Mouse (Mus musculus) heart, postnatal 25 days (tissue): Measurements from ENCODE around the gene Hist1h2ab. TPM values are rescaled to one million over a fixed set of nuclear protein-coding genes. Genes with fewer than 3 reads are reported as not detected.

Source experiments
- DNase-seq: peaks from one replicate; pipeline ENCODE4 v3.0.0; 2022; ENCODE audit warnings: low spot score
- intact Hi-C: fragments of 180-260 bp; cut with DNase I; formaldehyde crosslinking; loops from one replicate; pipeline ENCODE4 v1.15.1; 2025
- total RNA-seq, 2 experiments: library from RNA; stranded (reverse); gene quantifications; 2 replicates each; pipeline ENCODE4 v1.2.3; 2021

Hist1h2ab gene
- total RNA-seq, 2 experiments from 2014 or later = 12.7 to 17.0 TPM

GRCm38 (mm10) chr13:23747892-23748288 is 3.0 kb upstream of the Hist1h2ab start:
- no peak for DNase-seq
- intact Hi-C loops = loop anchor here (5.0 kb wide), 1 partner anchor 1706 kb away; the partner anchor contains the start of genes Hist1h2ag, Hist1h2bj and Hist1h4i

DNA sequence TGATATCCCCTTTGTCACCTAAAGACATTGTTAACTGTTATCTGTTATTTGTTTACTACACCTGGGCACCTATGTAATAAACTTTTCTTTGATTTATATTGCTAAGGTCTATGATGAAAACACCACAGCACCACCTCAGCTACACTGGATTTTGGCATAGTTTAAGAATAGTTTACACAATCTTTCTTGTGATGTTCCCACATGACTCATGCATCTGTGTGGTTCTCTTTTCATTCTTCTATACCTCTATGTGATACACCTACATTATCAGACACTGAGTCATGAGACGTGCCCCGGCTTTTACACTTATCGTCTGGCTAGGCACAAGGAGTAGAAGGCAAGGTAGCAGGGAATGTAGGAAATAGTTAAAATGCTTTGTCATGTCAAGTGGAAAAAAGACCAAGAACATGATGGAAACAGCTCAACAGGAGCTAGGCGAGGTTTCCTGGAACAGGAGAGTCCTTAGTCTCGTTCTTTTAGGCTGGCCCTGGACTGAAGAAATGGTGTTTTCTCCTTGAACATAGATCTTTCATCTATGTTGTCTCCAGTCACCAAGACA is 1.3 kb upstream of the Hist1h2ab start:
- DNase-seq = no peak
- intact Hi-C loops = loop anchor here (5.0 to 10.0 kb wide), 4 partner anchors 167 to 1995 kb away; partner anchors contain the start of genes Hist1h2ag, Hist1h2ak, Hist1h2bj and Hist1h2bn

DNA sequence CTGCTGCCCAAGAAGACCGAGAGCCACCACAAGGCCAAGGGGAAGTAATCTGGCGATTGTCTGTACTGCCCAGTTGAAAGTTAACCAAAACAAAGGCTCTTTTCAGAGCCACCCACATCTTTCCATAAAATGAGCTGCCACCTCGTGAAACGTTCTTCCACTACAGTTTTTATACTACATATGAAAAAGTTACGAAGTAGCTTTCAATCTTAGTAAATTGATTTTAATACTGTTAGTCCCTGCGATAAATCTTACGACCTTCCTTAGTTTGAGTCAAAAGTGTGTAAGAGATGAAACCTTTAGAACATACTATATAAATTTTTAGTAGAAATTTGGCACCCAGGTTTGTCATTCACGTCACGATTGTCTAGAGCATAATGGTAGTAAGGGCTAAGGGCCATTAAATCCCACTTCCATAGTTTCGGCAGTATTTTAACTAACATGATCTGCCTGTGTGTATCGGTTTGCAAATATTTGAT is 591 bp downstream of the Hist1h2ab start:
- intact Hi-C loops = loop anchor here (5.0 to 10.0 kb wide), 3 partner anchors 169 to 1997 kb away; partner anchors contain the start of genes Hist1h2ak, Hist1h2bn, Hist1h4d and Hist1h4k
- DNase-seq = no peak

GRCm38 (mm10) chr13:23752067-23752741 is 1.3 kb downstream of the Hist1h2ab start, which contains the start of gene Hist1h3b:
Gene Hist1h3b (plus strand): TSS chr13:23752267.
- DNase-seq = peak; percentile 54
- intact Hi-C loops = loop anchor here (5.0 to 10.0 kb wide), 3 partner anchors 170 to 1997 kb away; partner anchors contain the start of genes Hist1h2ak, Hist1h2bn, Hist1h4d and Hist1h4k

GRCm38 (mm10) chr13:23752742-23753172 is 1.8 kb downstream of the Hist1h2ab start:
- no peak for DNase-seq
- intact Hi-C loops = loop anchor here (5.0 to 10.0 kb wide), 3 partner anchors 170 to 1998 kb away; partner anchors contain the start of genes Hist1h2ak, Hist1h2bn, Hist1h4d and Hist1h4k

GRCm38 (mm10) chr13:23753314-23754078 is 2.6 kb downstream of the Hist1h2ab start:
- intact Hi-C loops = loop anchor here (5.0 to 10.0 kb wide), 3 partner anchors 171 to 1999 kb away; partner anchors contain the start of genes Hist1h2ak, Hist1h2bn, Hist1h4d and Hist1h4k
- no peak for DNase-seq

- no peak for DNase-seq
- intact Hi-C loops = loop anchor here (5.0 to 10.0 kb wide), 3 partner anchors 173 to 2000 kb away; partner anchors contain the start of genes Hist1h2ak, Hist1h2bn, Hist1h4d and Hist1h4k
Measured at GRCm38 (mm10) chr13:23755000-23755399, 4.1 kb downstream of the Hist1h2ab start.

DNA sequence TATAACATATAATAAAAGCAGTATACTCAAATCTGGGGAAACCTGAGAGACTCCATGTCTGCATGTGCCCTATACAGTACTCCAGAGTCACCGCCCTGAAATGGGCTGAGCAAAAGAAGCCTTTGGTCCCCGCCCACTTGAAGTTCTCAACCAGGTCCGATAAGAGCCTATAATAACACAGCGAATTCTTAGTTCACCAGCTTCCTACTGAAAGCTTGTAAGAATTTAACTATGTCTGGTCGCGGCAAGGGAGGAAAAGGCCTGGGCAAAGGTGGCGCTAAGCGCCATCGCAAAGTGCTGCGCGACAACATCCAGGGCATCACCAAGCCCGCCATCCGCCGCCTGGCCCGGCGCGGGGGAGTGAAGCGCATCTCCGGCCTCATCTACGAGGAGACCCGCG is 5.9 kb downstream of the Hist1h2ab start, which contains the start of gene Hist1h4b:
Hist1h4b (plus strand) TSS at position 224 of the 400 bp plus-strand sequence.
- intact Hi-C loops = loop anchor here (10.0 kb wide), 2 partner anchors 392 to 2002 kb away; partner anchors contain the start of genes Hist1h2ak, Hist1h2bn, Hist1h4k and Zfp322a
- DNase-seq = peak; percentile 64

- DNase-seq = no peak
- intact Hi-C loops = loop anchor here (10.0 kb wide), 2 partner anchors 392 to 2002 kb away; partner anchors contain the start of genes Hist1h2ak, Hist1h2bn, Hist1h4k and Zfp322a
Measured at GRCm38 (mm10) chr13:23757211-23757773, 6.4 kb downstream of the Hist1h2ab start.

DNA sequence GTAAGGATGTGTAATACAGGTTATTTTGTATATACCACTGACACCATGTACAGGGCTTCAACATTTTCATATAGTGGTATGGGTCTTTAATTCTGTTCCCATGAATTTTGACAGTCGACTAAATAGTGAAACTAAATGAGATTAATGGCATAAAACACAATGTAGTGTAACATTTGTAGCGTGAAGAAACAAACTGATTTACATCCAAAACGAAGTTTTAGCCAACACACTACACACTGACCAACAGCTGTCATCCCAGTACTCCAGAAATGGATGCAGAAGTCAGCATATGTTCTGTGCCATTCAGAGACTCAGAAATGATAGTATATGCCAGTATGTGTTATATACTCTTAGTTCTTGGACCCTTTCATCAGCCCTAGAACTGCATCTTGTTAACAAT is 7.0 kb downstream of the Hist1h2ab start:
- intact Hi-C loops = loop anchor here (10.0 kb wide), 2 partner anchors 393 to 2003 kb away; partner anchors contain the start of genes Hist1h2ak, Hist1h2bn, Hist1h4k and Zfp322a

DNA sequence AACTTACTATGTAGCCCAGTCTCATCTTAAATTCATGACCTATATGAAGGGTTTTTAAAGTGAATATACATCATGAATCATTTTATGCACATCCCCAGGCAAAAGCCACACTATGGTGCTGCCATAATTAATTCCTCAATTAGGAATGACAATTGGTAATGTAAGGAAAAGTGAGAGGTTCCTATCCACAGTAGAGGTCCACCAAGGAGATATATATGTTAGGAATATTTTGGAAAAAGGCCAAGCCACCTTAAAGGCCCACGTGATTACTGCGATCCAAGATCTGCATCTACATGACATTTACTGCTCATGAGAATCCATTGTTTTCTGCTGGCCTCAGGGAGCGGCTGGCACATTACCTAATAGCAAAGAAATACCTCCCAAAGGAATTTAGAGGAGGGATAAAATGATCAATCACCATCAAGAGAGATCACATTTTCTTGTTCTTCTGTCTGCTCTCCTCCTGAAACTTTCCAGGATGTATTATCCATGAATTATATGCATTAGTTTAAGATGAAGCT is 8.4 kb downstream of the Hist1h2ab start:
- intact Hi-C loops = loop anchor here (10.0 kb wide), 2 partner anchors 395 to 2005 kb away; partner anchors contain the start of genes Hist1h2ak, Hist1h2bn, Hist1h4k and Zfp322a

More for the DNA sequence above, 7.0 kb downstream of the Hist1h2ab start:
- no peak for DNase-seq

DNA sequence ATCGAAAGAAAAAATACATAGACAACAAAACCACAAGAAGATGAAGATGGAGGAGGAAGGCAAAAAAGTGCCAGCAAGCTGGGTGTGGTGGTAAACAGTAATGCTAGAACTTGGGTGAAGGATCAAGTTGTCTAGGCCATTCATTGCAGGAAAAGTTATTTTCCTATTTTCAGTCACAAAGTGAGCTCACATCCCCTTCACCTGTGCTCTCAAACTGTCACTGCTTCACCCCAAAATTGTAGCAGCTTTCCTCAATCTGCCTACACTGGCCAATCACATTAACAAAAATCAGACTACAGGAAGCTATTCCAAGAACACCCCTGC is 9.0 kb downstream of the Hist1h2ab start:
- intact Hi-C loops = loop anchor here (5.0 to 10.0 kb wide), 3 partner anchors 328 to 2005 kb away; partner anchors contain the start of genes Hist1h2ak, Hist1h2bn, Hist1h4k and Zfp322a

More for the DNA sequence above, 8.4 kb downstream of the Hist1h2ab start:
- no peak for DNase-seq

GRCm38 (mm10) chr13:23760240-23760971 is 9.5 kb downstream of the Hist1h2ab start:
- intact Hi-C loops = loop anchor here (5.0 kb wide), 1 partner anchor 328 kb away; no protein-coding TSS in a partner anchor
- no peak for DNase-seq

More for the DNA sequence above, 9.0 kb downstream of the Hist1h2ab start:
- DNase-seq = no peak

- intact Hi-C loops = loop anchor here (5.0 kb wide), 1 partner anchor 329 kb away; no protein-coding TSS in a partner anchor
- peak; percentile 95 for DNase-seq
Measured at GRCm38 (mm10) chr13:23760972-23761864, 10.3 kb downstream of the Hist1h2ab start, which contains the start of gene Hist1h4a. Gene Hist1h4a (minus strand): TSS chr13:23761230.

GRCm38 (mm10) chr13:23761871-23762821 is 11.2 kb downstream of the Hist1h2ab start, which contains the start of gene Hist1h3a:
Gene Hist1h3a (minus strand): TSS chr13:23762386.
- intact Hi-C loops = loop anchor here (5.0 kb wide), 1 partner anchor 330 kb away; no protein-coding TSS in a partner anchor
- peak; percentile 16 for DNase-seq
